Mouse (Mus musculus) bone marrow, adult 2 months (tissue): Measurements from ENCODE around the gene Hivep3.

ENCODE experiments used
- CTCF ChIP-seq: fragments of 200-500 bp; IDR thresholded peaks from 2 replicates; pipeline ENCODE4 v1.5.1; 2011; ENCODE audit warnings: low read length, control low read depth; ENCODE audit not compliant: control insufficient read depth, insufficient read depth
- POLR2A ChIP-seq: fragments of 200-500 bp; IDR thresholded peaks from 2 replicates; pipeline ENCODE4 v1.6.1; 2011; ENCODE audit warnings: low read depth, mild to moderate bottlenecking, control low read depth, low read length, borderline replicate concordance; ENCODE audit not compliant: control insufficient read depth

- no peak for TF ChIP-seq CTCF
- no peak for TF ChIP-seq POLR2A
These were observed 159.7 kb downstream of the Hivep3 start for GRCm38 (mm10) chr4:119893255-119893779.
